Mouse (Mus musculus) limb, embryonic 14.5 days (tissue): Measurements from ENCODE around the gene Six4. TPM values are rescaled to one million over a fixed set of nuclear protein-coding genes. Genes with fewer than 3 reads are reported as not detected.

Experiments
- ATAC-seq: fragments of 200-750 bp; cut with Nextera tagmentation; 2 replicates; pipeline ENCODE4 v1.8.0; 2017; ENCODE audit warnings: low read depth, moderate number of reproducible peaks, moderate TSS enrichment; ENCODE audit not compliant: low FRiP score
- DNase-seq: peaks from one replicate; pipeline ENCODE4 v3.0.0-alpha.2; 2015; ENCODE audit warnings: low spot score
- H3K27ac ChIP-seq: fragments of 300-500 bp; sonication (generic); replicated peaks from 2 replicates; pipeline ENCODE4 v1.5.1; 2014; ENCODE audit warnings: low read depth, mild to moderate bottlenecking, low read length, moderate library complexity, mixed read lengths
- H3K27me3 ChIP-seq: fragments of 300-500 bp; sonication (generic); 2 replicates; pipeline ENCODE4 v1.6.1; 2014; ENCODE audit warnings: low read length, mixed read lengths; ENCODE audit not compliant: control insufficient read depth, insufficient read depth
- H3K36me3 ChIP-seq: fragments of 300-500 bp; sonication (generic); 2 replicates; pipeline ENCODE4 v1.6.1; 2014; ENCODE audit warnings: mild to moderate bottlenecking, low read length, moderate library complexity, mixed read lengths; ENCODE audit not compliant: control insufficient read depth, insufficient read depth
- H3K4me1 ChIP-seq: fragments of 300-500 bp; sonication (generic); 2 replicates; pipeline ENCODE4 v1.6.1; 2014; ENCODE audit warnings: antibody characterized with exemption, low read length, mixed read lengths; ENCODE audit not compliant: control insufficient read depth, insufficient read depth
- H3K4me2 ChIP-seq: fragments of 300-500 bp; sonication (generic); replicated peaks from 2 replicates; pipeline ENCODE4 v1.6.1; 2014; ENCODE audit warnings: low read depth, mild to moderate bottlenecking, low read length, moderate library complexity; ENCODE audit not compliant: severe bottlenecking
- H3K4me3 ChIP-seq: fragments of 300-500 bp; sonication (generic); replicated peaks from 2 replicates; pipeline ENCODE4 v1.5.1; 2014; ENCODE audit warnings: low read length
- H3K9ac ChIP-seq: fragments of 300-500 bp; sonication (generic); 2 replicates; pipeline ENCODE4 v1.6.1; 2014; ENCODE audit warnings: mild to moderate bottlenecking, low read depth, low read length, moderate library complexity; ENCODE audit not compliant: severe bottlenecking
- H3K9me3 ChIP-seq: fragments of 300-500 bp; sonication (generic); 2 replicates; pipeline ENCODE4 v1.6.1; 2016; ENCODE audit warnings: low read length; ENCODE audit not compliant: control insufficient read depth
- POLR2A ChIP-seq: fragments of 200-500 bp; IDR thresholded peaks from 2 replicates; pipeline ENCODE4 v1.8.0; 2012; ENCODE audit warnings: inconsistent platforms, mild to moderate bottlenecking, moderate library complexity, borderline replicate concordance; ENCODE audit not compliant: insufficient read depth, insufficient read length; ENCODE audit errors: extremely low read depth
- WGBS: fragments of 180-500 bp; shearing (Covaris S2); extraction: QIAGEN DNeasy Blood & Tissue Kit; methylation state at CpG from one replicate; pipeline ENCODE4 v1.1.7; 2014; 5-methylcytosine and 5-hydroxymethylcytosine counted together
- polyA plus RNA-seq, 2 experiments: library from polyadenylated mRNA; depleted of rRNA in 1 of 2; stranded (reverse) in 1 of 2; unstranded in 1 of 2; fragments of >200 nt; fragmentation: Nextera tagmentation in 1 of 2; extraction: Ambion mirVana in 1 of 2; gene quantifications; 2 replicates each; pipeline versions ENCODE4 v1.2.1 to v1.2.3; 2012 to 2014

Gene Six4
- polyA plus RNA-seq, 2 experiments: 6.6 TPM

DNA sequence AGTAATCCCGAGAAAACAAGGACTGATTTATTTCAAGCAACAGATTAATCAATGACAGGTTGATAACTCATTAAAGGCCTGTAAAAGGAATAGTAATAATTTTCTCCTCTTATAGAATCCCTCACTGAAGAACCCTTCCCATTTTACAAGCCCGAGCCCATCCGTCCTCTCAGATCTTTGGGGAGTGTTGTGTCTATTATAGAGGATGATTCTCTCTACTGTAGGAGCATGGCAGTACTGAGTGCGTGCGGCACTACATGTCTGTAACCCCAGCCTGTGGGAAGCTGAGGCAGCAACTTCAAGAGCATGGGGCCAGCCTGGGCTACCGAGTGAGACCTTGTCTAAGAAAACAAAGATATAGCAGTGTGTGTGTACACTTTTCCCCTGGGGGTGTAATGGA lies 55.8 kb downstream of the Six4 start:
- Histone ChIP-seq H3K4me2 (no peak overlapping the region), H3K4me3 (no peak overlapping the region), H3K4me1 (peaks cover 15% of the 10 kb centered on the region), H3K9me3 (no peaks in the 10 kb centered on the region), H3K36me3 (no peaks in the 10 kb centered on the region), H3K9ac (no peak overlapping the region), H3K27me3 (peaks cover 12% of the 10 kb centered on the region), H3K27ac (no peak overlapping the region)
- DNase-seq (no peak), ATAC-seq (no peak)
- no peak for TF ChIP-seq POLR2A
- WGBS: 65% methylated on average over 6 of the region's 6 CpGs

DNA sequence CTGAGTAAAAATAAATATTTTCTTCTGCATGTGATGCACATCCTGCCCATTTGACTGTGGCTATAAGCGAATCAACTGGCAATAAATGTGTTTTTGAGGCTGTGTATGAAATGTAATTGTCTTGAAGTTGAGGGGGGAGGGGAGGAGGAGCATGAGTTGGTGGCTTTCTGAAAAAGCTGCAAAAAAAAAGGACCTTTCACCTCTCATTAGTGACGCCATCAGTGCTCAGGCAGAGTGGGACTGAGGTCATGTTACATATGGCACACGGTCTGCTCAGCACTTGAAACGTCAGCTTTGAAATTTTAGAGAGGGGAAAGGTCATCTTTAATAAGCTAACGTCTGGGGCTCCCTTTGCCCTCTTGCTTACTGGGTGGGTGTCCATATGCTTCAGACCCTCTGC lies 57.8 kb downstream of the Six4 start:
- Histone ChIP-seq H3K27me3 (peaks cover 27% of the 10 kb centered on the region), H3K4me2 (no peak overlapping the region), H3K4me1 (peaks cover 21% of the 10 kb centered on the region), H3K36me3 (no peaks in the 10 kb centered on the region), H3K9ac (no peak overlapping the region), H3K27ac (no peak overlapping the region), H3K9me3 (no peaks in the 10 kb centered on the region), H3K4me3 (no peak overlapping the region)
- 8% methylated on average over 5 of the region's 5 CpGs for WGBS
- TF ChIP-seq POLR2A: no peak
- no peak for ATAC-seq
- DNase-seq: no peak

DNA sequence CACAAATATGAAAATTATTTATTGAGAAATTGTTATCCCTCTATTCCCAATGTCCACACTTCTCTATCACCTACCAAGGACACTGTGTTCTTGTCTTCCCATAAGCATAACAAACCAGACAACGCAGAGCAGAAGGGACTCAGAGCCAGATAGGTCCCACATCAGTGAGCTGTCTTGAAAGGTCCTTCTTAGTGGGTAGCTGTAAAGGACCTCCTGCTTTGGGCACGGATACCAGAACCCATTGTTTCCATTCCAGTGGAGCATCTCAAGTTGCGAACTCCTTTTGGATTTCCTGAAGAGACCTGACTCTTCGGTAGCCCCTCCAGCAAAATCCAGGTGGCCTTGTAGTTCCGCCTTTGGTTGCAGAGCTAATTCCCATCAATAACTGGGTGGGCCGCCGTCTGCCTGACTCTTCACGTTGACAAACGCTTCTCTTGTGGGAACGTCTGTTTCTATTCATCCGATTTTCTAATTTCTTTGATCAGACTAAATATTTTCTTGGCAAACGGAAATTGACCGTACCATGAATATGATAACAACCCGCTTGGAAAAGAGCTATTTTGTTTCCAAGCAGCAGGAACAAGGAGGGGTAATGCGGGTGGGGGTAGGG lies 58.6 kb downstream of the Six4 start:
- no peaks in the 10 kb centered on the region for H3K9me3 ChIP-seq
- H3K27ac ChIP-seq: no peak overlapping the region
- no peak for DNase-seq
- H3K4me2 ChIP-seq: peak overlapping the region; percentile 93
- H3K4me3 ChIP-seq: peak overlapping the region; percentile 56
- 15% methylated on average over 15 of the region's 15 CpGs for WGBS
- peaks cover 21% of the 10 kb centered on the region for H3K4me1 ChIP-seq
- peak overlapping the region; percentile 58; the same call in 1 of the 2 replicates for H3K9ac ChIP-seq
- no peak for ATAC-seq
- H3K36me3 ChIP-seq: no peaks in the 10 kb centered on the region
- TF ChIP-seq POLR2A: no peak
- peaks cover 35% of the 10 kb centered on the region for H3K27me3 ChIP-seq

GRCm38 (mm10) chr12:73053668-73054241 lies 59.5 kb downstream of the Six4 start, which contains the start of gene Six1:
Six1 (minus strand) TSS chr12:73053887.
- DNase-seq (peak; percentile 81), ATAC-seq (peak; percentile 88)
- H3K4me2 ChIP-seq: peak within 1 kb of the TSS; percentile 93
- H3K9ac ChIP-seq: peak within 1 kb of the TSS; percentile 58
- WGBS: 2% methylated on average over 39 of the region's 42 CpGs
- H3K4me1 ChIP-seq: peaks cover 21% of the 10 kb centered on the region
- peak within 1 kb of the TSS; percentile 68 for H3K27ac ChIP-seq
- no peaks in the 10 kb centered on the region for H3K9me3 ChIP-seq
- no peaks in the 10 kb centered on the region for H3K36me3 ChIP-seq
- no peak for TF ChIP-seq POLR2A
- H3K4me3 ChIP-seq: peak within 1 kb of the TSS; percentile 56
- peaks cover 43% of the 10 kb centered on the region for H3K27me3 ChIP-seq

GRCm38 (mm10) chr12:73052651-73053591 lies 60.3 kb downstream of the Six4 start:
- ATAC-seq (peak; percentile 1), DNase-seq (no peak)
- Histone ChIP-seq H3K36me3 (no peaks in the 10 kb centered on the region), H3K4me3 (peak overlapping the region; percentile 56), H3K27ac (peak overlapping the region; percentile 68), H3K9ac (peak overlapping the region; percentile 58), H3K4me1 (peaks cover 21% of the 10 kb centered on the region), H3K4me2 (peak overlapping the region; percentile 93), H3K9me3 (no peaks in the 10 kb centered on the region), H3K27me3 (peaks cover 52% of the 10 kb centered on the region)
- TF ChIP-seq POLR2A: no peak
- WGBS: 6% methylated on average over 34 of the region's 34 CpGs
